Mouse (Mus musculus) lung, adult 2 months (tissue): Measurements from ENCODE around the gene Drg1.

Experiments
- CTCF ChIP-seq: fragments of 200-500 bp; IDR thresholded peaks from 2 replicates; pipeline ENCODE4 v1.5.1; 2011; ENCODE audit warnings: mild to moderate bottlenecking, low read length, control low read depth; ENCODE audit not compliant: insufficient read depth
- POLR2A ChIP-seq: fragments of 200-500 bp; IDR thresholded peaks from 2 replicates; pipeline ENCODE4 v1.6.1; 2011; ENCODE audit warnings: low read depth, mild to moderate bottlenecking, control low read depth, low read length, borderline replicate concordance; ENCODE audit errors: extremely low read depth

DNA sequence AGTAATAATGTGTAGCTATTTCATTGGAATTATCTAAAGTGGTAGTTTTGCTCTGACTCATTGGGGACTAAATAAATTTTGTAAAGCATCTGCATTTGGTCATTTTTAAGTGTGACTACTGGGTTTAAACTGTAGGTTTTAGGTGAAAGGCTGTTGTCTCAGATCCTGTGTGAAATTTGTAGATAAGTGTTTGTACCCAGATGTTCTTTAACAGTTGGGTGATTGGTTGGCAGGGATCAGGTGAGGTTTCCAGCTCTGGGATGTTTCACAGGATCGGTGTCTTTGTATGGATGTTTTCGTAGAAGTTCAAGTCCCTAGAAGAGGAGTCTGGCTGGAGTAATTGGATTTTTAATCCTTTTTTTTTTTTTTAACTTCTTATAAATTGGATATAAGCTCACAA, 62.4 kb downstream of the Drg1 start:
- TF ChIP-seq CTCF (no peak), POLR2A (no peak)
